Mouse (Mus musculus) layer of hippocampus, adult 6 months (tissue): ENCODE results near the gene Micu1. TPM values are rescaled to one million over a fixed set of nuclear protein-coding genes. Genes with fewer than 3 reads are reported as not detected.

ENCODE experiments used
- long read RNA-seq, 2 experiments: library from polyadenylated mRNA; unstranded; transcript quantifications; one replicate each; pipeline ENCODE4 v2.0.0; 2019 to 2020
- polyA plus RNA-seq: library from polyadenylated mRNA; unstranded; fragments of <200 nt; fragmentation: Nextera tagmentation; gene quantifications from 2 replicates; pipeline ENCODE4 v1.2.3, GENCODE M21; 2021

The Micu1 gene
- 43.0 and 54.3 TPM in 2 replicates for polyA plus RNA-seq
- long read RNA-seq, experiment 1, transcript Micu1-204 (12 exons, 2,442 nt) = major isoform, 16 of 40 reads
- long read RNA-seq, experiment 1, partial matches to known transcripts = 13 of 40 reads
- long read RNA-seq, experiment 1, other reads (novel, unspliced or antisense) = 5 of 40 reads
- long read RNA-seq, experiment 2, transcript Micu1-203 (5 exons, 1,732 nt) = minor isoform, 21 of 295 reads
- long read RNA-seq, experiment 2, transcript Micu1-204 (12 exons, 2,442 nt) = major isoform, 227 of 295 reads
- long read RNA-seq, experiment 2, partial matches to known transcripts = 15 of 295 reads
- long read RNA-seq, experiment 2, other reads (novel, unspliced or antisense) = 32 of 295 reads

DNA sequence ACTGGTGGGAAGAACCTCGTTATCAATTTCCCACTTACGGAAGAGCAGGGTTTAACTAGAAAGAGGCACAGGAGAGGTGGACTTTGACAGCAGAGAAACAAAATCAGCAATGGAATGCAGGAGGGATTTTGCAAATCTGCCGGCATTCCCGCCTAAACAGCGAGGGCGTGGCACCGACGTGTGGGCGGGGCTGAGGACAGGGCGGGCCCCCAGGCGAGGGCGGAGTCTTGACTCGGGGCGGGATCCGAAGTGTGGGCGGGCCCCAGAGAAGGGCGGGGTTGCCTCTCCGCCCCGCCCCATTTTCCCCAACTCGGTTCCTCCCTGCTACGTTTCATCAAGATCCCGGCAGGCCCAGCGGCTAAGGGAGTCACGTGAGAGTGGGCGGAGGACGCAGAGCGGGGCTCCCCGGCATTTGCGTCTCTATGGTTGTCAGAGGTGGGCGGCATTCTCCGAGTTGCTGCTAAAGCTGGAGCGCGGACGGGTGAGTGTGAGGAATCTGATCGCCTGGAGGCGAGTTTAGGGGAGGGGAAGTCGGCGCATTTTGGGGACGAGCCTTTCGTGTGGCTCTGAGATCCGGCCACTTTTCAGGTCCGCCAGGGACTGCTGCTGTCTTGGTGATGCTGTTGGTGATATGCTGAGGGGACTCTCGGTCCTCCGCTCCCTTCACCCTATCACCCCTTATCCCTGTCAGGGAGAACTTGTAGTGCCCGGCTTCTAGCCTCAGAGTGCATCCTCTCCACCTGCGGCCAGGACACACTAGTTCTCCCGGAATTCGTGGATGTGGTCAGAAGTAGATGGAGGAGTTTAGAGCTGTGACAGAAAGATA, at the start of gene Micu1:
TSS of gene Micu1 (plus strand) at position 271 of the 826 bp plus-strand sequence.

DNA sequence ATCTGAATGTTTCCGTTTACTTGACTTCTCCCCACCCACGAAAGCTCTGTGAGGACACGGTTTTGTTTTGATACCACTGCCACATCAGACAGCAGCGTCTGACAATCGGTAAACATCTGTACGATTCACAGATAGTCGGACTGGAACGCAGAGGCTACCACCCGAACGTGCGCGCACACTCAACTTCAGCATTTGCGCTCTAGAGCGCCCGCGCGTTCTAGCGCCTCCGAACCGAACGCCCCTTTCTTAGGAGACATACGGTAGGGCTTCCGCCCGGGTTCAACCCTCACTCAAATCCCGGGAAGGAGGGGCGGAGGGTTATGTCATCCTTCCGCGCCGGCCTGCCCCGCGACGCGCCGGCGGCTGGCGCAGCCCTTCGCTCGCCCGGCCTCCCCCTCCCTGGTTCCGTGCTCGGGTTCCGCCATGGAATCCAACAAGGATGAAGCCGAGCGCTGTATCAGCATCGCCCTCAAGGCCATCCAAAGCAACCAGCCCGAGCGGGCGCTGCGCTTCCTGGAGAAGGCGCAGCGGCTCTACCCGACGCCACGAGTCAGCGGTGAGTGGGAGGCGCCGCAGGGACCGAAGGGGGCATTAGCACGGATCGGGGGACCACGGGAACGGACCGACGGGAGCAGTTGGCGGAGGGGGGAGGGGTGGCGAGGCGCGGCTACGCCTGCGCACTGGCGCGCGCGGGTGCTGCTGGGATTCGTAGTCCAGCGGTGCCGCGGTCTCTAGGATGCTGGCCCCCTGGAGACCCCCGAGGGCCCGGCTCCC, 177.2 kb downstream of the Micu1 start, which contains the start of gene Dnajb12:
TSS of gene Dnajb12 (plus strand) at position 302 of the 774 bp plus-strand sequence.

Other genes starting within 250 kb of the Micu1 start
- gene Gm10322, start 86.4 kb upstream of the Micu1 start, polyA plus RNA-seq = not detected in 2 replicates
- gene Mcu, start 85.8 kb upstream of the Micu1 start, polyA plus RNA-seq = 23.5 and 27.0 TPM in 2 replicates
- gene Dnajb12, start 177.1 kb downstream of the Micu1 start, polyA plus RNA-seq = 20.0 and 23.2 TPM in 2 replicates
- 2.1 and 2.6 TPM in 2 replicates for gene Ddit4, start 249.4 kb downstream of the Micu1 start, polyA plus RNA-seq